Mouse (Mus musculus) yolk sac, embryonic 10.5 days (tissue): Measurements from ENCODE around the gene Gm21887.
"Not testable (repeated sequence)": the region's sequence is repeated elsewhere in the genome, so short reads cannot be mapped to it uniquely, and the experiment has no call there.

Source experiments
- DNase-seq: peaks from one replicate; pipeline ENCODE4 v3.0.0-alpha.2; 2017; ENCODE audit warnings: low spot score

Gm21887 gene

DNA sequence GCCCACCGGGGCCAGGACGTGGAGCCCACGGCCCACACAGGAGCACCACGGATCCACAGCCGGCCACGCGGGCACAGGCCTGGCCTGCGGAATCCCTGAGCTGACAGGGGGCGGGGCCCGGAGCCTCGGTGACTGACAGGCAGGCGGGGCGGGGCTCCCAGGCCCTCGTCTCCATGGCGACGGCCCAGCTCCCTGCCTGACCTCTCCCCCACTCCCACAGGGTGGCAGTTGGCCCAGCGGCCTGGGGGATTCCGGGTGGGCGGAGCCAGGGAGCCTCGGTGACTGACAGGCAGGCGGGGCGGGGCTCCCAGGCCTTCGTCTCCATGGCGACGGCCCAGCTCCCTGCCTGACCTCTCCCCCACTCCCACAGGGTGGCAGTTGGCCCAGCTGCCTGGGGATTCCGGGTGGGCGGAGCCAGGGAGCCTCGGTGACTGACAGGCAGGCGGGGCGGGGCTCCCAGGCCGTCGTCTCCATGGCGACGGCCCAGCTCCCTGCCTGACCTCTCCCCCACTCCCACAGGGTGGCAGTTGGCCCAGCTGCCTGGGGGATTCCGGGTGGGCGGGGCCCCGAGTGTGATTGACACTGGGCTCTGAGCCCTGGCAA, 11.5 kb upstream of the Gm21887 start:
- peak; percentile 5 for DNase-seq

DNA sequence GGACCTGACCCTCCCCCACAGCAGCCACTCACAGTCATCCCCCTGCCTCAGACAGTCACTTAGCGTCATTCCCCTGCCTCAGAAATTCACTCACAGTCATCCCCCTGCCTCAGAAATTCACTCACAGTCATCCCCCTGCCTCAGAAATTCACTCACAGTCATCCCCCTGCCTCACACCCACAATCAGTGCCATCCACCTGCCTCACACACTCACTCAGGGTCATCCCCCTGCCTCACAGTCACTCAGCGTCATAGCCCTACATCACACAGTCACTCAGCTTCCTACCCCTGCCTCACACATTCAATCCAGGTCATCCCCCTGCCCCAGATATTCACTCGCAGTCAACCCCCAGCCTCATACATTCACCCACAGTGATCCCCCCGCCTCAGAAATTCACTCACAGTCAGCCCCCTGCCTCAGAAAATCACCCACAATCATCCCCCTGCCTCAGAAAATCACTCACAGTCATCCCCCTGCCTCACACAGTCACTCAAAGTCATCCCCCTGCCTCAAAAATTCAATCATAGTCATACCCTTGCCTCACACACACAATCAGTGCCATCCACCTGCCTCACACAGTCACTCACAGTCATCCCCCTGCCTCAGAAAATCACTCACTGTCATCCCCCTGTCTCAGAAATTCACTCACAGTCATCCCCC, 10.8 kb upstream of the Gm21887 start:
- DNase-seq, result peak; percentile 1

DNA sequence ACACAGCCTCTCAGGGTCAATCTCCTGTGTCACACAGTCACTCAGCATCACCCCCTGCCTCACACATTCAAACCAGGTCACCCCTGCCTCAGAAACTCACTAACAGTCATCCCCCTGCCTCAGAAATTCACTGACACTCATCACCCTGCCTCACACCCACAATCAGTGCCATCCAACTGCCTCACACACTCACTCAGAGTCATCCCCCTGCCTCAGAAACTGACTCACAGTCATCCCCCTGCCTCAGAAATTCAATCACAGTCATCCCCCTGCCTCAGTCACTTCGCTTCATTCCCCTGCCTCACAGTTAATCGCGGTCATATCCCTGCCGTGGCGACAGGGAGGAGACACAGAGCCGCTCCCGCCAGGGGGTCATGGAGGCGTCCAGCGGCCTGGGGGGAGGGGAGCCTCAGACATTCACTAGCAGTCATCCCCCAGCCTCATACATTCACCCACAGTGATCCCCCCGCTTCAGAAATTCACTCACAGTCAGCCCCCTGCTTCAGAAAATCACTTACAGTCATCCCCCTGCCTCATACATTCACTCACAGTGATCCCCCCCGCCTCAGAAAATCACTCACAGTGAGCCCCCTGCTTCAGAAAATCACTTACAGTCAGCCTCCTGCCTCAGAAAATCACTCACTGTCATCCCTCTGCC, 10.1 kb upstream of the Gm21887 start:
- DNase-seq, result peak; percentile 1

DNA sequence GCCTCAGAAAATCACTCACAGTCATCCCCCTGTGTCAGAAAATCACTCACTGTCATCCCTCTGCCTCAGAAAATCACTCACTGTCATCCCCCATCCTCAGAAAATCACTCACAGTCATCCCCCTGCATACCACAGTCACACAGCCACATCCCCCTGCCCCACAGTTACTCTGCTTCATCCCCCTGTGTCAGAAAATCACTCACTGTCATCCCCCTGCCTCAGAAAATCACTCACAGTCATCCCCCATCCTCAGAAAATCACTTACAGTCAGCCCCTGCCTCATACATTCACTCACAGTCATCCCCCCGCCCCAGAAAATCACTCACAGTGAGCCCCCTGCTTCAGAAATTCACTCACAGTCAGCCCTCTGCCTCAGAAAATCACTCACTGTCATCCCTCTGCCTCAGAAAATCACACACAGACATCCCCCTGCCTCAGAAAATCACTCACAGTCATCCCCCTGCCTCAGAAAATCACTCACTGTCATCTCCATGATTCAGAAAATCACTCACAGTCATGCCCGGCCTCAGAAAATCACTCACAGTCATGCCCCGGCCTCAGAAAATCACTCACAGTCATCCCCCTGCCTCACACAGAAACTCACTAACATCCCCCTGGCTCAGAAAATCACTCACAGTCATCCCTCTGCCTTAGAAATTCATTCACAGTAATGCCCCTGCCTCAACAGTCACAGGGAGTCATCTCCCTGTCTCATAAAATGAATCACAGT, 9.4 kb upstream of the Gm21887 start:
- peak; percentile 1 for DNase-seq

DNA sequence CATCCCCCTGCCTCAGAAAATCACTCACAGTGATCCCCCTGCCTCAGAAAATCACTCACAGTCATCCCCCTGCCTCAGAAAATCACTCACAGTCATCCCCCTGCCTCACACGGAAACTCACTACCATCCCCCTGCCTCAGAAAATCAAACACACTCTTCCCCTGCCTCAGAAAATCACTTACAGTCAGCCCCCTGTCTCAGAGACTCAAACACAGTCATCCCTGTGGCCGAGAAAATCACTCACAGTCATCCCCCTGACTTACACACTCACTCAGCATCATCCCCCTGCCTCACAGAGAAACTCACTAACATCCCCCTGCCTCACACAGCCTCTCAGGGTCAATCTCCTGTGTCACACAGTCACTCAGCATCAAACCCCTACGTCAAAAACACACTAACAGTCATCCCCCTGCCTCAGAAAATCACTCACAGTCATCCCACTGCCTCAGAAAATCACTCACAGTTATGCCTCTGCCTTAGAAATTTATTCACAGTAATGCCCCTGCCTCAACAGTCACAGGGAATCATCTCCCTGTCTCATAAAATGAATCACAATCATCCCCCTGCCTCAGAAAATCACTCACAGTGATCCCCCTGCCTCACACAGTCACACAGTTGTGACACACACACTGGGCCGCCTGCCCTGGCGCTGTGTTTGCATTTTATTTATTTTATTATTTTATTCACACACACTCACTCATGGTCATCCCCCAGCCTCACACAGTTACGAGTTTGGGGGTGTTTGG, 8.6 kb upstream of the Gm21887 start:
- peak; percentile 1 for DNase-seq

DNA sequence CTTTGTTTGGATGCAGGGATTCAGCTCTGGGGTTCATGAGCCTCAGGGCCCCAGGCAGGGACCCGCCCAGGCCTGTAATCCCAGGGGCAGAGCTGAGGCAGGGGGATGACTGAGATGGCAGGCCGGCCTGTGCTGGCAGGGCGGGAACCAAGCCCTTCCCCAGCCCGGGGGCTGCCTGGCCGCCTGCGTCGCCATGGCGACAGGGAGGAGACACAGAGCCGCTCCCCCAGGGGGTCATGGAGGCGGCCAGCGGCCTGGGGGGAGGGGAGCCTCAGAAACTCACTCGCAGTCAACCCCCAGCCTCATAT, 8.1 kb upstream of the Gm21887 start:
- DNase-seq, result not testable (repeated sequence)

DNA sequence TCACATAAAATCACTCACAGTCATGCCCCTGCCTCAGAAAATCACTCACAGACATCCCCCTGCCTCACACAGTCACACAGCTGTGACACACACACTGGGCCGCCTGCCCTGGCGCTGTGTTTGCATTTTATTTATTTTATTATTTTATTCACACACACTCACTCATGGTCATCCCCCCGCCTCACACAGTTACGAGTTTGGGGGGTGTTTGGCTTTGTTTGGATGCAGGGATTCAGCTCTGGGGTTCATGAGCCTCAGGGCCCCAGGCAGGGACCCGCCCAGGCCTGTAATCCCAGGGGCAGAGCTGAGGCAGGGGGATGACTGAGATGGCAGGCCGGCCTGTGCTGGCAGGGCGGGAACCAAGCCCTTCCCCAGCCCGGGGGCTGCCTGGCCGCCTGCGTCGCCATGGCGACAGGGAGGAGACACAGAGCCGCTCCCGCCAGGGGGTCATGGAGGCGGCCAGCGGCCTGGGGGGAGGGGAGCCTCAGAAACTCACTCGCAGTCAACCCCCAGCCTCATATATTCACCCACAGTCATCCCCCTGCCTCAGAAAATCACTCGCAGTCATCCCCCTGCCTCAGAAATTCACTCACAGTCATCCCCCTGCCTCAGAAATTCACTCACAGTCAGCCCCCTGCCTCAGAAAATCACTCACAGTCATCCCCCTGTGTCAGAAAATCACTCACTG, 6.8 kb upstream of the Gm21887 start:
- not testable (repeated sequence) for DNase-seq

DNA sequence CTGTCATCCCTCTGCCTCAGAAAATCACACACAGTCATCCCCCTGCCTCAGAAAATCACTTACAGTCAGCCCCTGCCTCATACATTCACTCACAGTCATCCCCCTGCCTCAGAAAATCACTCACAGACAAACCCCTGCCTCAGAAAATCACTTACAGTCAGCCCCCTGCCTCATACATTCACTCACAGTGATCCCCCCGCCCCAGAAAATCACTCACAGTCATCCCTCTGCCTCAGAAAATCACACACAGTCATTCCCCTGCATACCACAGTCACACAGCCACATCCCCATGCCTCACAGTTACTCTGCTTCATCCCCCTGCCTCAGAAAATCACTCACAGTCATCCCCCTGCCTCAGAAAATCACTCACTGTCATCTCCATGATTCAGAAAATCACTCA, 5.9 kb upstream of the Gm21887 start:
- DNase-seq, result not testable (repeated sequence)

DNA sequence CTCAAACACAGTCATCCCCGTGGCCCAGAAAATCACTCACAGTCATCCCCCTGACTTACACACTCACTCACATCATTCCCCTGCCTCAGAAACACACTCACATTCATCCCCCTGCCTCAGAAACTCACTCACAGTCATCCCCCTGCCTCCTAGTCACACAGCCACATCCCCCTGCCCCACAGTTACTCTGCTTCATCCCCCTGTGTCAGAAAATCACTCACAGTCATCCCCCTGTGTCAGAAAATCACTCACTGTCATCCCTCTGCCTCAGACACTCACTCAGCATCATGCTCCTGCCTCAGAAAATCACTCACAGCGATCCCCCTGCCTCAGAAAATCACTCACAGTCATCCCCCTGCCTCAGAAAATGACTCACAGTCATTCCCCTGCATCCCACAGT, 5.2 kb upstream of the Gm21887 start:
- DNase-seq, result peak; percentile 14

DNA sequence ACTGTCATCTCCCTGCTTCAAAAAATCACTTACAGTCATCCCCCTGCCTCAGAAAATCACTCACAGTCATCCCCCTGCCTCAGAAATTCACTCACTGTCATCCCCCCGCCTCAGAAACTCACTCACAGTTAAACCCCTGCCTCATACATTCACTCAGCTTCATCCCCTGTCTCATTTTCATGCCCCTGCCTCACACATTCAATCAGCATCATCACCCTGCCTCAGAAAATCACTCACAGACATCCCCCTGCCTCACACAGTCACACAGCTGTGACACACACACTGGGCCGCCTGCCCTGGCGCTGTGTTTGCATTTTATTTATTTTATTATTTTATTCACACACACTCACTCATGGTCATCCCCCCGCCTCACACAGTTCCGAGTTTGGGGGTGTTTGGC, 4.7 kb upstream of the Gm21887 start:
- peak; percentile 1 for DNase-seq

DNA sequence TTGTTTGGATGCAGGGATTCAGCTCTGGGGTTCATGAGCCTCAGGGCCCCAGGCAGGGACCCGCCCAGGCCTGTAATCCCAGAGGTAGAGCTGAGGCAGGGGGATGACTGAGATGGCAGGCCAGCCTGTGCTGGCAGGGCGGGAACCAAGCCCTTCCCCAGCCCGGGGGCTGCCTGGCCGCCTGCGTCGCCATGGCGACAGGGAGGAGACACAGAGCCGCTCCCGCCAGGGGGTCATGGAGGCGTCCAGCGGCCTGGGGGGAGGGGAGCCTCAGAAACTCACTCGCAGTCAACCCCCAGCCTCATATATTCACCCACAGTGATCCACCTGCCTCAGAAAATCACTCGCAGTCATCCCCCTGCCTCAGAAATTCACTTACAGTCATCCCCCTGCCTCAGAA, 4.3 kb upstream of the Gm21887 start:
- DNase-seq, result peak; percentile 0

DNA sequence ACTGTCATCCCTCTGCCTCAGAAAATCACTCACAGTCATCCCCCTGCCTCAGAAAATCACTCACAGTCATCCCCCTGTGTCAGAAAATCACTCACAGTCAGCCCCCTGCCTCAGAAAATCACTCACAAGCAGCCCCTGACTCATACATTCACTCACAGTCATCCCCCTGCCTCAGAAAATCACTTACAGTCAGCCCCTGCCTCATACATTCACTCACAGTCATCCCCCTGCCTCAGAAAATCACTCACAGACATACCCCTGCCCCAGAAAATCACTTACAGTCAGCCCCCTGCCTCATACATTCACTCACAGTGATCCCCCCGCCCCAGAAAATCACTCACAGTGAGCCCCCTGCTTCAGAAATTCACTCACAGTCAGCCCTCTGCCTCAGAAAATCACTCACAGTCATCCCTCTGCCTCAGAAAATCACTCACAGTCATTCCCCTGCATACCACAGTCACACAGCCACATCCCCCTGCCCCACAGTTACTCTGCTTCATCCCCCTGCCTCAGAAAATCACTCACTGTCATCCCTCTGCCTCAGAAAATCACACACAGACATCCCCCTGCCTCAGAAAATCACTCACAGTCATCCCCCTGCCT, 3.7 kb upstream of the Gm21887 start:
- DNase-seq, result not testable (repeated sequence)

DNA sequence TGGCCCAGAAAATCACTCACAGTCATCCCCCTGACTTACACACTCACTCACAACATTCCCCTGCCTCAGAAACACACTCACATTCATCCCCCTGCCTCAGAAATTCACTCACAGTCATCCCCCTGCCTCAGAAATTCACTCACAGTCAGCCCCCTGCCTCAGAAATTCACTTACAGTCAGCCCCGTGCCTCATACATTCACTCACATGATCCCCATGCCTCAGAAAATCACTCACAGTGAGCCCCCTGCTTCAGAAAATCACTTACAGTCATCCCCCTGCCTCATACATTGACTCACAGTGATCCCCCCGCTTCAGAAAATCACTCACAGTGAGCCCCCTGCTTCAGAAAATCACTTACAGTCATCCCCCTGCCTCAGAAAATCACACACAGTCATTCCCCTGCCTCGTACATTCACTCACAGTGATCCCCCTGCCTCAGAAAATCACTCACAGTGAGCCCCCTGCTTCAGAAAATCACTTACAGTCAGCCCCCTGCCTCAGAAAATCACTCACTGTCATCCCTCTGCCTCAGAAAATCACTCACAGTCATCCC, 2.7 kb upstream of the Gm21887 start:
- DNase-seq, result peak; percentile 3

DNA sequence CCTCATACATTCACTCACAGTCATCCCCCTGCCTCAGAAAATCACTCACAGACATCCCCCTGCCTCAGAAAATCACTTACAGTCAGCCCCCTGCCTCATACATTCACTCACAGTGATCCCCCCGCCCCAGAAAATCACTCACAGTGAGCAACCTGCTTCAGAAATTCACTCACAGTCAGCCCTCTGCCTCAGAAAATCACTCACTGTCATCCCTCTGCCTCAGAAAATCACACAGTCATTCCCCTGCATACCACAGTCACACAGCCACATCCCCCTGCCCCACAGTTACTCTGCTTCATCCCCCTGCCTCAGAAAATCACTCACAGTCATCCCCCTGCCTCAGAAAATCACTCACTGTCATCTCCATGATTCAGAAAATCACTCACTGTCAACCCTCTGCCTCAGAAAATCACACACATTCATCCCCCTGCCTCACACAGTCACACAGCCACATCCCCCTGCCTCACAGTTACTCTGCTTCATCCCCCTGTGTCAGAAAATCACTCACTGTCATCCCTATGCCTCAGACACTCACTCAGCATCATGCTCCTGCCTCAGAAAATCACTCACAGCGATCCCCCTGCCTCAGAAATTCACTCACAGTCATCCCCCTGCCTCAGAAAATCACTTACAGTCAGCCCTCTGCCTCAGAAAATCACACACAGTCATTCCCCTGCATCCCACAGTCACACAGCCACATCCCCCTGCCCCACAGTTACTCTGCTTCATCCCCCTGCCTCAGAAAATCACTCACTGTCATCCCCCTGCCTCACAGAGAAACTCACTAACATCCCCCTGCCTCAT, 1.9 kb upstream of the Gm21887 start:
- DNase-seq, result peak; percentile 3

DNA sequence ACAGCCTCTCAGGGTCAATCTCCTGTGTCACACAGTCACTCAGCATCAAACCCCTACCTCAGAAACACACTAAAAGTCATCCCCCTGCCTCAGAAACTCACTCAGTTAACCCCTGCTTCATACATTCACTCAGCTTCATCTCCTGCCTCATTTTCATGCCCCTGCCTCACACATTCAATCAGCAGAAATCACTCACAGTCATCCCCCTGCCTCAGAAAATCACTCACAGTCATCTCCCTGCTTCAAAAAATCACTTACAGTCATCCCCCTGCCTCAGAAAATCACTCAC, 1.3 kb upstream of the Gm21887 start:
- peak; percentile 1 for DNase-seq

DNA sequence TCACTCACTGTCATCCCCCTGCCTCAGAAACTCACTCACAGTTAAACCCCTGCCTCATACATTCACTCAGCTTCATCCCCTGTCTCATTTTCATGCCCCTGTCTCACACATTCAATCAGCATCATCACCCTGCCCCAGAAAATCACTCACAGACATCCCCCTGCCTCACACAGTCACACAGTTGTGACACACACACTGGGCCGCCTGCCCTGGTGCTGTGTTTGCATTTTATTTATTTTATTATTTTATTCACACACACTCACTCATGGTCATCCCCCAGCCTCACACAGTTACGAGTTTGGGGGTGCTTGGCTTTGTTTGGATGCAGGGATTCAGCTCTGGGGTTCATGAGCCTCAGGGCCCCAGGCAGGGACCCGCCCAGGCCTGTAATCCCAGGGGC, 875 bp upstream of the Gm21887 start:
- peak; percentile 13 for DNase-seq

DNA sequence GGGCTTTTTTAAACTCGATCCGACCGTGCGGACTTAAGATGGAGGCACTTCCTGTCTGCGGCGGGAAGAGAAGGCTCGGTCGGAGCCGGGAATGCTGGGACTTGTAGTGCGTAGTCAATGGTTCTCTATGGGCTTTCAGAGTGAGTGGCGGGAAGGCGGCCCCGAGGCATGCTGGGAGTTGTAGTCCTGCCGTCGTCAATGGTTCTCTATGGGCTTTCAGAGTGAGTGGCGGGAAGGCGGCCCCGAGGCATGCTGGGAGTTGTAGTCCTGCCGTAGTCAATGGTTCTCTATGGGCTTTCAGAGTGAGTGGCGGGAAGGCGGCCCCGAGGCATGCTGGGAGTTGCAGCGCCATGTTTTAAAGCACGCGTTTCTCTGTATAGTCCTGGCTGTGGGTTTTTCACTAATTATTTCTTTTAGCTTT, 352 bp downstream of the Gm21887 start:
- peak; percentile 100 for DNase-seq

DNA sequence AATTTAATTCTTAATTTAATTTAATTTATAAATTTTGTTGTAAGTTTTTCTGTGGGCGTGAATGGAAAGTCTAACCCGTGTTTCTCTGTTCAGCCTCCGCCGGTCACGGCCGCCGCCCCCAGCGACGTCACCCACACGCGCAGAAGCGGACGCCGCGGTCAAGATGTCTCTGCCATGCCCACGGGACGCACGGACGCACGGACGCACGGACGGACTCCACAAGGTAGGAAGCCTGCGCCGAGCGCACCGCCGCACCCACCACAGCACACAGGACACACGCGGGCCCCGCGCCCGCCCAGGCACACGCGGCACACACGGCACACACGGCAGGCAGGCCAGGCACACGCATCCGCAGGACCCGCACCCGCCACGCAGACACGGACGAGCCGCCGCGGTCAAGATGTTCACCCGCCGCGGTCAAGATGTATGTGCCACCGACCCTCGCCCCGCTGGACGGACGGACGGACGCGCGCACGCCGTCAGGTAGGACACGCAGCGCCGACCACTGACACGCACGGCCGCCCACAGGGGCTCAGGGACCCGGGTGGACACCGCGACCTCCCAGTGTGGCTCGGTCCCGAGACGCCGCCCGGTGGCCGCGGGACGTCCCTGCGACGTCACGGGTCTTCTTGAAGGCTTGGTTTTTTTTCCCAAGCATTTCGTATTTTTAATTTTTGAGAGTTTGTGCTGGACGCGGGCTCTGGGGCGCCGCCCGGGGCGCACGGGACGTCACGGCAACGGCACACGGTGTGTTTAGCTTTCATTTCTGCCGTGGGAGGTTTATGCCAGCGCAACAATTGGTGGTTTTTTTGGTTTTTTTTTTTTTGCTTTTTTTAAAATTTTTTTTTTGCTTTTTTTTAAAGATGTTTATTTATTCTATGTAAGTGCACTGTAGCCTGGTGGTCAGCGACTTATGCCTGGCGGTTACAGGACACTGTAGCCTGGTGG, 1.4 kb downstream of the Gm21887 start:
- peak; percentile 65 for DNase-seq

DNA sequence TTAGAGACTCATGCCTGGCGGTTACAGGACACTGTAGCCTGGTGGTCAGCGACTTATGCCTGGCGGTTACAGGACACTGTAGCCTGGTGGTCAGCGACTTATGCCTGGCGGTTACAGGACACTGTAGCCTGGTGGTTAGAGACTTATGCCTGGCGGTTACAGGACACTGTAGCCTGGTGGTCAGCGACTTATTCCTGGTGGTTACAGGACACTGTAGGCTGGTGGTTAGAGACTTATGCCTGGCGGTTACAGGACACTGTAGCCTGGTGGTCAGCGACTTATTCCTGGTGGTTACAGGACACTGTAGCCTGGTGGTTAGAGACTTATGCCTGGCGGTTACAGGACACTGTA, 2.0 kb downstream of the Gm21887 start:
- not testable (repeated sequence) for DNase-seq
